Mouse (Mus musculus) cerebellum, adult 2 months (tissue): ENCODE data around the gene Ranbp17.

Experiments
- CTCF ChIP-seq: fragments of 200-500 bp; IDR thresholded peaks from 2 replicates; pipeline ENCODE4 v1.5.1; 2011; ENCODE audit warnings: low read depth, mild to moderate bottlenecking, control low read depth, low read length, moderate library complexity, borderline replicate concordance; ENCODE audit not compliant: insufficient read depth
- POLR2A ChIP-seq: fragments of 200-500 bp; IDR thresholded peaks from 2 replicates; pipeline ENCODE4 v1.6.1; 2011; ENCODE audit warnings: low read length, control low read depth, borderline replicate concordance; ENCODE audit not compliant: insufficient read depth

- no peak for TF ChIP-seq CTCF
- TF ChIP-seq POLR2A, result no peak
Observed at GRCm38 (mm10) chr11:33297121-33297520, 216.4 kb downstream of the Ranbp17 start.
